In the genomic region with DNA sequence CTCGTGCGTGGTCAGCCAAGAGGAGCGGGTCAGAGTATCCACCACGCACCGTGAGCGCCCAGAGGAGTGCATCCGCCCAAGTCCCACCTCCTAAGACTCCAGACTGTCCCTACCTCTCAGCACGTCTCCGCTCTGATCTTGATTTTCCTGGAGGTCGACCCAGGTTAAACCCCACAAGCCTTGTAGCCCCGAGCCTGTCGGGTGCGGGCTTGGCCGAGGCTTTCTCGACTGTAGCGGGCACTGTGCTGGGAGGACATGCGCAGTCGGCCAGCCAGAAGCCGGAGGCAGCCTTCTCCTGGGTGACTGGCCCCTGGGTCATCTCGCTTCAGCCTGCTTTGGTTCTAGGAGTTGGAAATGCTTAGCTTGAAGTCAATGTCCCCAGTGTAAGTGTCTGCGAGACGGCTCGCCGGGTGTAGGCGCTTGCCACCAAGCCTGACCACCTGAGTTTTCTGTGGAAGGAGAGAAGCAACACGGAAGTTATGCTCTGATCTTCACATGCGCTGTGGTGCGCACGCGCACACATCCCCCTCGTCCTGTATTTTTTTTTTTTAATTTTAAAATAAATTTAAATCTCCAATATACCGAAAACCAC, we compare ENCODE assay signal across 8 mouse cellular contexts. TPM values are rescaled to one million over a fixed set of nuclear protein-coding genes. Genes with fewer than 3 reads are reported as not detected.
DNase-seq lines count a peak whose midpoint lies in the region; ATAC-seq lines count a peak whose summit lies in the region.

No protein-coding gene starts in this region.

- H3K4me1 ChIP-seq in midbrain, embryonic 12.5 days = peaks cover 9% of the 10 kb centered on the region
- no peaks in the 10 kb centered on the region for H3K4me1 ChIP-seq in stomach, embryonic 14.5 days (ENCODE audit: control insufficient read depth, insufficient read depth, low read length)

- H3K9me3 ChIP-seq in midbrain, embryonic 12.5 days = no peaks in the 10 kb centered on the region
- H3K9me3 ChIP-seq in stomach, embryonic 14.5 days (ENCODE audit: control insufficient read depth, low read depth, low read length) = no peaks in the 10 kb centered on the region

- peak overlapping the region; percentile 65 for H3K9ac ChIP-seq in midbrain, embryonic 12.5 days (replicated peaks)
- H3K9ac ChIP-seq in stomach, embryonic 14.5 days (replicated peaks; ENCODE audit: low read depth, low read length) = peak overlapping the region; percentile 49; the same call in 1 of the 2 replicates

- ATAC-seq in hematopoietic stem cell, adult 5-6 weeks (replicated peaks in 1 of 2; ENCODE audit: insufficient read depth in 1 of 2, low FRiP score in 2 of 2, low TSS enrichment in 1 of 2, low read depth in 1 of 2, poor library complexity in 2 of 2, severe bottlenecking in 2 of 2) = peak; percentile 12 to 41; a peak in 3 of 4 replicates
- ATAC-seq in midbrain, embryonic 12.5 days (ENCODE audit: low FRiP score, low read depth) = peak; percentile 68
- ATAC-seq in stomach, embryonic 14.5 days (ENCODE audit: insufficient number of reproducible peaks, insufficient read depth, low FRiP score, low read depth) = peak; percentile 46; the same call in 1 of the 2 replicates

- WGBS in midbrain, embryonic 12.5 days = 15% methylated on average over 32 of the region's 32 CpGs
- 17% methylated on average over 32 of the region's 32 CpGs for WGBS in stomach, embryonic 14.5 days

- peak; percentile 52 for DNase-seq in adrenal gland, postnatal 10 days
- no peak for DNase-seq in adrenal gland, adult 8-10 months
- peak; percentile 53 for DNase-seq in ES-CJ7 (ENCODE audit: low read depth, low spot score)
- peak; percentile 61 for DNase-seq in embryo, embryonic 10.5 days (ENCODE audit: low spot score)
- DNase-seq in layer of hippocampus, postnatal 36 days = peak; percentile 33 to 52

- peak overlapping the region; percentile 96 for H3K4me2 ChIP-seq in midbrain, embryonic 12.5 days (replicated peaks)
- H3K4me2 ChIP-seq in stomach, embryonic 14.5 days (replicated peaks; ENCODE audit: low read depth, low read length) = peak overlapping the region; percentile 96

- H3K36me3 ChIP-seq in midbrain, embryonic 12.5 days = no peaks in the 10 kb centered on the region
- H3K36me3 ChIP-seq in stomach, embryonic 14.5 days (ENCODE audit: control insufficient read depth, insufficient read depth, low read length) = no peaks in the 10 kb centered on the region

- peak overlapping the region; percentile 50 for H3K4me3 ChIP-seq in midbrain, embryonic 12.5 days
- peak overlapping the region; percentile 44 for H3K4me3 ChIP-seq in stomach, embryonic 14.5 days (ENCODE audit: low read depth, low read length)

- H3K27me3 ChIP-seq in midbrain, embryonic 12.5 days = peaks cover 14% of the 10 kb centered on the region
- no peaks in the 10 kb centered on the region for H3K27me3 ChIP-seq in stomach, embryonic 14.5 days (ENCODE audit: control insufficient read depth, insufficient read depth, low read length)

- H3K27ac ChIP-seq in midbrain, embryonic 12.5 days (replicated peaks) = no peak overlapping the region
- H3K27ac ChIP-seq in stomach, embryonic 14.5 days (ENCODE audit: low read length) = no peak overlapping the region

RNA-seq across cellular contexts. Expression of a gene that starts 50.2 kb away (rescaled TPM):
- total RNA-seq in adrenal gland, postnatal 10 days (2021) = under 1 TPM; 0.57 to 0.61 TPM
- total RNA-seq in adrenal gland, adult 8-10 months (2022) = 1 to 10 TPM; 1.3 to 1.7 (median 1.4) TPM
- not detected in 2 replicates for total RNA-seq in hematopoietic stem cell, adult 5-6 weeks (2017)
- total RNA-seq in layer of hippocampus, postnatal 36 days (2021) = 10 to 100 TPM; 51.7 to 53.4 TPM
- polyA plus RNA-seq in midbrain, embryonic 12.5 days (2016; fragmentation: Nextera tagmentation; extraction: Ambion mirVana) = 1.3 TPM in 2 replicates
- polyA plus RNA-seq in stomach, embryonic 14.5 days (2014; fragmentation: Nextera tagmentation; extraction: Ambion mirVana) = 1.1 and 1.3 TPM in 2 replicates

Comparison
In these comparisons a context has a peak if more than half of its experiments do, and no peak if none do; other contexts are left out.
1. RNA of a gene that starts 50.2 kb away (total RNA-seq): 51.7 to 53.4 TPM in layer of hippocampus, postnatal 36 days; 1.3 to 1.7 TPM in adrenal gland, adult 8-10 months, 0.57 to 0.61 TPM in adrenal gland, postnatal 10 days and not detected in hematopoietic stem cell, adult 5-6 weeks; every median in the first group is over 10 times any median in the second.
2. Peak in every context shown above with its lines, with median percentiles within 50 percentile points of each other: ATAC-seq.